Mouse (Mus musculus) liver, adult 2 months (tissue): ENCODE data around the gene Kif26b. TPM values are rescaled to one million over a fixed set of nuclear protein-coding genes. Genes with fewer than 3 reads are reported as not detected.

Experiments
- DNase-seq: peaks from one replicate; pipeline ENCODE4 v3.0.0-alpha.2; 2011; ENCODE audit warnings: low read depth, low spot score; ENCODE audit errors: extremely low read depth
- H3K27ac ChIP-seq: fragments of 200-500 bp; replicated peaks from 2 replicates; pipeline ENCODE4 v1.5.1; 2012; ENCODE audit warnings: low read depth, mild to moderate bottlenecking, control low read depth, inconsistent platforms, low read length; ENCODE audit not compliant: insufficient read depth
- H3K27me3 ChIP-seq: fragments of 200-500 bp; 2 replicates; pipeline ENCODE4 v1.6.1; 2012; ENCODE audit warnings: mild to moderate bottlenecking, moderate library complexity, low read length, inconsistent platforms; ENCODE audit not compliant: control insufficient read depth, insufficient read depth
- H3K36me3 ChIP-seq: fragments of 200-500 bp; 2 replicates; pipeline ENCODE4 v1.6.1; 2012; ENCODE audit warnings: low read length, inconsistent platforms; ENCODE audit not compliant: control insufficient read depth, insufficient read depth
- H3K4me1 ChIP-seq: fragments of 200-500 bp; 2 replicates; pipeline ENCODE4 v1.6.1; 2011; ENCODE audit warnings: low read length; ENCODE audit not compliant: control insufficient read depth, insufficient read depth
- H3K4me3 ChIP-seq: fragments of 200-500 bp; 2 replicates; pipeline ENCODE4 v1.5.1; 2011; ENCODE audit warnings: low read depth, mild to moderate bottlenecking, control low read depth, low read length, moderate library complexity; ENCODE audit not compliant: insufficient read depth
- H3K79me2 ChIP-seq: fragments of 200-500 bp; 2 replicates; pipeline ENCODE4 v1.6.1; 2012; ENCODE audit warnings: inconsistent platforms, mild to moderate bottlenecking, low read length, moderate library complexity; ENCODE audit not compliant: control insufficient read depth, insufficient read depth
- H3K9ac ChIP-seq: fragments of 200-500 bp; 2 replicates; pipeline ENCODE4 v1.6.1; 2012; ENCODE audit warnings: low read depth, mild to moderate bottlenecking, control low read depth, inconsistent platforms, low read length
- CTCF ChIP-seq: fragments of 200-500 bp; IDR thresholded peaks from 2 replicates; pipeline ENCODE4 v1.5.1; 2011; ENCODE audit warnings: low read depth, low read length, control low read depth
- POLR2A ChIP-seq: fragments of 200-500 bp; IDR thresholded peaks from 2 replicates; pipeline ENCODE4 v1.6.1; 2011; ENCODE audit warnings: low read length, control low read depth; ENCODE audit not compliant: insufficient read depth; ENCODE audit errors: extremely low read depth
- WGBS: fragments of 180-500 bp; shearing (Covaris S2); methylation state at CpG from one replicate; pipeline ENCODE4 v1.1.7; 2018; 5-methylcytosine and 5-hydroxymethylcytosine counted together
- polyA plus RNA-seq: library from polyadenylated mRNA; depleted of rRNA; stranded (reverse); fragments of >200 nt; gene quantifications from 2 replicates; pipeline ENCODE4 v1.2.3, GENCODE M21; 2012
- total RNA-seq: library from RNA; depleted of rRNA; stranded (reverse); fragments of >200 nt; gene quantifications from 2 replicates; pipeline ENCODE4 v1.2.3, GENCODE M21; 2014

Gene Kif26b
- total and polyA plus RNA-seq, 2 experiments, result 0.10 to 0.28 TPM

DNA sequence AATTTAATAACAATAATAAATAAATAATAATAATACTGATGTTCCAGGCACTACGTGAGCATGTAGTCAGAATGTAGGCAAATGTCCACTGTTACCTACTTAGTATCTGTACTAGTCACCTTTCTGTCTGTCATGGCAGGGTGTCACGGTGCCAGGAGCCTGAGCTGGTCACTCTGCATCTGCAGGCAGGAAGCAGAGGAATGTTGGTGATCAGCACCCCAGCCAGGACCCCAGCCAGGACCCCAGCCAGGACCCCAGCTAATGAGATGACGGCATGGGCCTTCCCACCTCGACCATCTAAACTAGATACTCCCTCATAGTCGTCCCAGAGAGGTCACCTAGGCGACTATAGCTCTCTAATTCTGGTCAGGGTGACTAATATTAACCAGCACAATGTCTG, 288.6 kb downstream of the Kif26b start:
- Histone ChIP-seq H3K36me3 (no peaks in the 10 kb centered on the region), H3K4me3 (no peak overlapping the region), H3K4me1 (no peaks in the 10 kb centered on the region), H3K27me3 (no peaks in the 10 kb centered on the region), H3K79me2 (no peaks in the 10 kb centered on the region), H3K27ac (no peak overlapping the region), H3K9ac (no peak overlapping the region)
- DNase-seq, result no peak
- TF ChIP-seq CTCF, result no peak
- no peak for TF ChIP-seq POLR2A
- 85% methylated on average over 6 of the region's 6 CpGs for WGBS

DNA sequence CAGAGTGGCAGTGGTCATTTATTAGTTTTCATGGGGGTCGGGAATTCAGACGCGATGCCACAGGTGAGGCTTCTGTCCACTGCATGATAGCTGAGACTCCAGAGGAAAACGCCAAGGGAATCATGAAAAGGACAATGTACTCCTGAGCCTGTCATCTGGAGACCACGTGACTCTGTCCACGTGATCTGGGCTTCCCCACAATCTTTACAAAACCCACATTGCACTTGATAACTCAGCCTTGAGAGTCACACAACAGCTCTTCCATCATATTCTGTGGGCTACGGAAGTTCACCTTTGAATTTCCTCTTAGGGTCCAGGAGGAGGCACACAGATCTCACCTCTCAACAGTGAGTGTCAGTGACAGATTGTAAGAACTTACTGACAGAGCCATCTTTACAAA, 290.1 kb downstream of the Kif26b start:
- no peak overlapping the region for H3K27ac ChIP-seq
- 84% methylated on average over 7 of the region's 7 CpGs for WGBS
- no peaks in the 10 kb centered on the region for H3K27me3 ChIP-seq
- DNase-seq, result no peak
- no peak overlapping the region for H3K4me3 ChIP-seq
- no peak for TF ChIP-seq POLR2A
- no peak for TF ChIP-seq CTCF
- no peaks in the 10 kb centered on the region for H3K79me2 ChIP-seq
- H3K9ac ChIP-seq, result no peak overlapping the region
- H3K36me3 ChIP-seq, result no peaks in the 10 kb centered on the region
- no peaks in the 10 kb centered on the region for H3K4me1 ChIP-seq

GRCm38 (mm10) chr1:178820079-178820478, 291.2 kb downstream of the Kif26b start:
- Histone ChIP-seq H3K27ac (no peak overlapping the region), H3K9ac (no peak overlapping the region), H3K4me1 (no peaks in the 10 kb centered on the region), H3K36me3 (no peaks in the 10 kb centered on the region), H3K4me3 (no peak overlapping the region), H3K27me3 (no peaks in the 10 kb centered on the region), H3K79me2 (no peaks in the 10 kb centered on the region)
- no peak for TF ChIP-seq CTCF
- TF ChIP-seq POLR2A, result no peak
- DNase-seq, result no peak
- 80% methylated on average over 3 of the region's 3 CpGs for WGBS

DNA sequence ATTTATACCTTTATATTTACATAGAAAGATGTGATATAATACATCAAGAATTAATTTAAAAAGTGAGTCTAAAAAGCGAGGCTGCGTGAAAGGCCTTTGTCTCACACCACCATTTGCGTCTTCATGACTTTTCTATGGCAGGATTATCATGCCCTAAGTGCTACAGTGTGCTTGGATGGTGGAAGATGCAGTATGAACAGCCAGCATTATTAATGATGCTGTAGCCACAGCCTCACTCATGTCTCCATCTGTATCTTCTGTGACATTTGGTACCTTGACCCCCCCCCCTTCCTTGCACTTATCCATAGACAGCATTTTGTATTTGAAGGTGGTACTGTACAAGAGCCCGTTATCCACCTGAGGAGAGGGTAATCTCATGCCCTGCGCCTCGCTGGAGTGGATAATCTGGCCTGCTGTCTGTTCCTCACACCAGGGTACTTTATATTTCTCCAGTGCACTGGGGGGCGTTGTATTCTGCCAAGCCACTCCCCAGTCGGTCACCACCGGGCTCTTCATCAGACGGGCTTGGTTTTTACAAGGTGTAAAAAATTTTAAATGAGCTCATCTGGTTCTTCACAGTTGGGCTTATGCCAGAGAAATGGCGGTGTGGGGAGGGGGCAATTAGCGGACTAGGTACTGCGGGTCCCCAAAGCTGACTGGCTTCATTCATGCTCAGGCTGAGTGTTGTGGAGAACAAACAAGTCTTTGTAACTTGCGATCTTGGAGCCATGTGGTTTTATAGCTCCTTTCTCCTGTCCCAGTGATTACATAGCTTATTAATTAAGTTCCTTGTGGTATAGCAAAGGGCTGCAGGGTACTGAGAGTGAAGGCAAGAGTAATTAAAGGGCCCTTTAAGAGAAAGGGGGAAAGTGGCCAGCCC, 291.9 kb downstream of the Kif26b start:
- Histone ChIP-seq H3K27me3 (no peaks in the 10 kb centered on the region), H3K9ac (no peak overlapping the region), H3K36me3 (no peaks in the 10 kb centered on the region), H3K4me3 (no peak overlapping the region), H3K27ac (no peak overlapping the region), H3K79me2 (no peaks in the 10 kb centered on the region), H3K4me1 (no peaks in the 10 kb centered on the region)
- WGBS, result 89% methylated on average over 14 of the region's 14 CpGs
- no peak for DNase-seq
- TF ChIP-seq CTCF (no peak), POLR2A (no peak)

DNA sequence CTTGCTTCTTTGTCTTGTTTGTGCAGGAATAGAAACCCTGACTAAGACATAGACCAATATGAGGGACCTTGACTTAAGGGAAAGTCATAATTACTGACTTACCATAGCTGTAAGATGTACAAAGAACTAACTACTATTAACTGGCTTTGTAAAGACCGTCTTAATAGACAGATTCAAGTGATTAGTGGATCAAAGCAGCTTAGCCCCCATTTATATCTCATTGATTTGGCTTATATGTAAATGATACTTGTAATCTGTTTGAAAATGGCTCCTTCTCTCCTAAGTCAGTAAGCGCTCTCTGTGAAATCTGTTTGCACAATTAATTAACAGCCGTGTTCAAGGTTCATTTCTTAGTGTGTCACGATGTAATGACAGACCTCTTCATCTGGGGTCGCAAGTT, 295.9 kb downstream of the Kif26b start:
- Histone ChIP-seq H3K4me3 (no peak overlapping the region), H3K27ac (no peak overlapping the region), H3K79me2 (no peaks in the 10 kb centered on the region), H3K4me1 (no peaks in the 10 kb centered on the region), H3K36me3 (no peaks in the 10 kb centered on the region), H3K27me3 (no peaks in the 10 kb centered on the region), H3K9ac (no peak overlapping the region)
- DNase-seq, result no peak
- 78% methylated on average over 5 of the region's 5 CpGs for WGBS
- TF ChIP-seq POLR2A (no peak), CTCF (no peak)

- TF ChIP-seq POLR2A (no peak), CTCF (no peak)
- Histone ChIP-seq H3K4me3 (no peak overlapping the region), H3K79me2 (no peaks in the 10 kb centered on the region), H3K27me3 (no peaks in the 10 kb centered on the region), H3K36me3 (no peaks in the 10 kb centered on the region), H3K27ac (no peak overlapping the region), H3K9ac (no peak overlapping the region), H3K4me1 (no peaks in the 10 kb centered on the region)
- 94% methylated on average over 3 of the region's 3 CpGs for WGBS
- DNase-seq, result no peak
Observed at GRCm38 (mm10) chr1:178827223-178827622, 298.3 kb downstream of the Kif26b start.
